Mouse (Mus musculus) lung, adult 2 months (tissue): ENCODE data around the gene Gtf2h4.

Source experiments
- CTCF ChIP-seq: fragments of 200-500 bp; IDR thresholded peaks from 2 replicates; pipeline ENCODE4 v1.5.1; 2011; ENCODE audit warnings: mild to moderate bottlenecking, low read length, control low read depth; ENCODE audit not compliant: insufficient read depth
- POLR2A ChIP-seq: fragments of 200-500 bp; IDR thresholded peaks from 2 replicates; pipeline ENCODE4 v1.6.1; 2011; ENCODE audit warnings: low read depth, mild to moderate bottlenecking, control low read depth, low read length, borderline replicate concordance; ENCODE audit errors: extremely low read depth

DNA sequence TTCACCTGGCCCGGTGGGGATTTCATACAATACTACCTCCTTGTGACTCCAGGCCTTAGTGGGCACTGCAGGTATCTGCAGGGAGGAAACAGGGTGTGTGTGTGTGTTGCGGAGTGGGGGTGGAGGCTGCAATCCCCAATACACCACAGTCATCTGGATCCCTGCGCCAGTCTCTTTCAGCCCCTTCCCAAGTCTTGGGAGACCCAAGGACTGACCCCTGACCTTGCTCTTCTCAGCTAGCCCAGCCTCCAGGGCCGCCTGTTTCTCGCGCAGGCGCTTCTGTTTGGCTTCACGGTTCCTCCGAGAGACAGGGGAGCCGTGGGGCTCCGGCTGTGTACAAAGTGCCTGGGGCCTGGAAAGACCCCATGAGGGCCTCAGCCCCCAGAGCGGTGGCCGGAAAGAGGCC is 6.7 kb downstream of the Gtf2h4 start:
- TF ChIP-seq POLR2A (no peak), CTCF (no peak)
